Mouse (Mus musculus): ENCODE measurements around the gene Prr15. TPM values are rescaled to one million over a fixed set of nuclear protein-coding genes. Genes with fewer than 3 reads are reported as not detected.

Gene Prr15
- total RNA-seq (2021), result 1 to 10 TPM; 2.2 to 3.1 TPM

GRCm38 (mm10) chr6:54325246-54325885, at the start of gene Prr15:
Gene Prr15 (plus strand): TSS chr6:54325835.
- intact Hi-C loops (cut with DNase I), result loop anchor here (5.0 kb wide), 1 partner anchor 78 kb away; no protein-coding TSS in a partner anchor
- no peak for DNase-seq (ENCODE audit: low spot score)

GRCm38 (mm10) chr6:54277234-54277633, 48.4 kb upstream of the Prr15 start:
- DNase-seq (ENCODE audit: low spot score), result no peak
- intact Hi-C loops (cut with DNase I), result no loop called here

GRCm38 (mm10) chr6:54277828-54278227, 47.8 kb upstream of the Prr15 start:
- intact Hi-C loops (cut with DNase I), result no loop called here
- no peak for DNase-seq (ENCODE audit: low spot score)

- intact Hi-C loops (cut with DNase I), result no loop called here
- no peak for DNase-seq (ENCODE audit: low spot score)
Observed at GRCm38 (mm10) chr6:54278613-54279012, 47.0 kb upstream of the Prr15 start.

- intact Hi-C loops (cut with DNase I), result no loop called here
- DNase-seq (ENCODE audit: low spot score), result no peak
Observed at GRCm38 (mm10) chr6:54279391-54279790, 46.2 kb upstream of the Prr15 start.

GRCm38 (mm10) chr6:54280248-54280647, 45.4 kb upstream of the Prr15 start:
- intact Hi-C loops (cut with DNase I), result no loop called here
- DNase-seq (ENCODE audit: low spot score), result no peak

- DNase-seq (ENCODE audit: low spot score), result no peak
- intact Hi-C loops (cut with DNase I), result no loop called here
Observed at GRCm38 (mm10) chr6:54283299-54283698, 42.3 kb upstream of the Prr15 start.

GRCm38 (mm10) chr6:54284167-54284711, 41.4 kb upstream of the Prr15 start:
- DNase-seq (ENCODE audit: low spot score), result no peak
- intact Hi-C loops (cut with DNase I), result no loop called here

- intact Hi-C loops (cut with DNase I), result no loop called here
- DNase-seq (ENCODE audit: low spot score), result no peak
Observed at GRCm38 (mm10) chr6:54286813-54287212, 38.8 kb upstream of the Prr15 start.

- intact Hi-C loops (cut with DNase I), result no loop called here
- DNase-seq (ENCODE audit: low spot score), result no peak
Observed at GRCm38 (mm10) chr6:54289774-54290500, 35.7 kb upstream of the Prr15 start.

- no peak for DNase-seq (ENCODE audit: low spot score)
- intact Hi-C loops (cut with DNase I), result no loop called here
Observed at GRCm38 (mm10) chr6:54297231-54297630, 28.4 kb upstream of the Prr15 start.

- DNase-seq (ENCODE audit: low spot score), result peak; percentile 31
- intact Hi-C loops (cut with DNase I), result no loop called here
Observed at GRCm38 (mm10) chr6:54299417-54299816, 26.2 kb upstream of the Prr15 start.

GRCm38 (mm10) chr6:54305777-54306176, 19.9 kb upstream of the Prr15 start:
- intact Hi-C loops (cut with DNase I), result no loop called here

GRCm38 (mm10) chr6:54313071-54313470, 12.6 kb upstream of the Prr15 start:
- intact Hi-C loops (cut with DNase I), result no loop called here
- no peak for DNase-seq (ENCODE audit: low spot score)

More at GRCm38 (mm10) chr6:54305777-54306176, 19.9 kb upstream of the Prr15 start:
- no peak for DNase-seq (ENCODE audit: low spot score)

GRCm38 (mm10) chr6:54318618-54319017, 7.0 kb upstream of the Prr15 start:
- intact Hi-C loops (cut with DNase I), result no loop called here
- DNase-seq (ENCODE audit: low spot score), result no peak

- intact Hi-C loops (cut with DNase I), result no loop called here
- no peak for DNase-seq (ENCODE audit: low spot score)
Observed at GRCm38 (mm10) chr6:54319198-54319597, 6.4 kb upstream of the Prr15 start.

- DNase-seq (ENCODE audit: low spot score), result no peak
- intact Hi-C loops (cut with DNase I), result no loop called here
Observed at GRCm38 (mm10) chr6:54320236-54320635, 5.4 kb upstream of the Prr15 start.

- peak; percentile 37 for DNase-seq (ENCODE audit: low spot score)
- intact Hi-C loops (cut with DNase I), result loop anchor here (5.0 kb wide), 1 partner anchor 80 kb away; no protein-coding TSS in a partner anchor
Observed at GRCm38 (mm10) chr6:54326671-54327625, 1.3 kb downstream of the Prr15 start.

GRCm38 (mm10) chr6:54327626-54328003, 2.0 kb downstream of the Prr15 start:
- intact Hi-C loops (cut with DNase I), result loop anchor here (5.0 kb wide), 1 partner anchor 80 kb away; no protein-coding TSS in a partner anchor
- DNase-seq (ENCODE audit: low spot score), result peak; percentile 63

GRCm38 (mm10) chr6:54328783-54329182, 3.1 kb downstream of the Prr15 start:
- intact Hi-C loops (cut with DNase I), result loop anchor here (5.0 kb wide), 1 partner anchor 81 kb away; no protein-coding TSS in a partner anchor

More at GRCm38 (mm10) chr6:54328783-54329182, 3.1 kb downstream of the Prr15 start:
- DNase-seq (ENCODE audit: low spot score), result no peak
